In the genomic region with DNA sequence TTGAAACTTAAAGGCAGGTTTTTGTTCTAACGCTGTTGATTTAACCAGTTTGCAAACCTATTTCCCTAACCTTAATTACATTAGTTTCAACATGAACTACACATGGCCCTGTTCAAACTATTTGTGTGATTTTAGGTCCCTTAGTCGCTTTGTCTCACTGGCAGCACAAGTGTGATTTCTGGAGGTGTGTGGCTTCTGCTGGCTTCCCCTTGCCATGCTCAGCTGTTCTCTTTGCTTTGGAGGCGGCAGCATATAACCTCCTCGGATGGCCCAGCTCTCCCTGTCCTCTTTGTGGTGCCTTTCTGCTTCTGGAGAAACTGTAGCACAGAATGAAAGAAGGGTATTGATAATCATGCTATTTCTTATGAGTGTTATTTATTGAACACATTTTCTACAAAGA, we compare ENCODE assay signal across 27 mouse cellular contexts. TPM values are rescaled to one million over a fixed set of nuclear protein-coding genes. Genes with fewer than 3 reads are reported as not detected.
A peak's percentile ranks its signal among the peaks of the same experiment; 100 is the strongest.
DNase-seq lines count a peak whose midpoint lies in the region; ATAC-seq and TF ChIP-seq lines count a peak whose summit lies in the region.
"Had no signal": no experiment of that assay in that cellular context is flagged by ENCODE, and none has a peak within 500 bp of the region (broad histone marks: within the 10 kb centered on the region; RNA-seq: fewer than 3 reads in every experiment).

No protein-coding gene starts in this region.

- no peak for TF ChIP-seq CTCF in MEL (IDR thresholded peaks at IDR 0.05 in 2 of 3, conservative IDR thresholded peaks at IDR 0.05 in 1 of 3; ENCODE audit: control insufficient read depth in 1 of 3, insufficient read depth in 1 of 3, low read depth in 2 of 3, low read length in 3 of 3, poor library complexity in 1 of 3, severe bottlenecking in 1 of 3)
- no peak for TF ChIP-seq CTCF in intestine, postnatal 0 days (IDR thresholded peaks at IDR 0.05; ENCODE audit: low read depth)

- DNase-seq in layer of hippocampus, adult 9-11 months, result peak; percentile 16
- no peak for DNase-seq in layer of hippocampus, postnatal 10 days (ENCODE audit: low spot score in 2 of 2)
- DNase-seq in MEL (ENCODE audit: low read depth, low spot score), result peak; percentile 56
- no peak for DNase-seq in intestine, embryonic 14.5 days (ENCODE audit: low spot score)
- DNase-seq in adrenal gland, postnatal 14 days, result no peak
- no peak for DNase-seq in urinary bladder, postnatal 14 days (ENCODE audit: low spot score)
- DNase-seq: adrenal gland, adult 2 months; adrenal gland, postnatal 25 days; B cell, adult 2 months; cerebellum, adult 18-20 months; cerebellum, adult 9-10 months; cerebellum, postnatal 14 days; gastrocnemius, adult 2 months; gastrocnemius, postnatal 14 days; heart, adult 18-20 months; heart, postnatal 10 days; heart, postnatal 36 days had no signal

- no peaks in the 10 kb centered on the region for H3K79me2 ChIP-seq in MEL (ENCODE audit: control insufficient read depth, insufficient read depth, low read length, poor library complexity)

- TF ChIP-seq EP300 in MEL (IDR thresholded peaks at IDR 0.05; ENCODE audit: low read depth in 1 of 2, low read length in 2 of 2), result no peak

- H3K27me3 ChIP-seq in MEL (ENCODE audit: control insufficient read depth in 1 of 2, insufficient read depth in 2 of 2, low read length in 2 of 2), result no peaks in the 10 kb centered on the region
- no peaks in the 10 kb centered on the region for H3K27me3 ChIP-seq in intestine, embryonic 14.5 days (replicated peaks; ENCODE audit: control insufficient read depth, insufficient read depth, low read length)
- H3K27me3 ChIP-seq in intestine, postnatal 0 days (replicated peaks; ENCODE audit: control insufficient read depth, insufficient read depth, low read length), result no peaks in the 10 kb centered on the region
- H3K27me3 ChIP-seq: CH12.LX; forebrain, embryonic 13.5 days; heart, embryonic 12.5 days; heart, embryonic 15.5 days; hindbrain, embryonic 13.5 days had no signal

- peak overlapping the region; percentile 24 to 51 for H3K4me3 ChIP-seq in MEL (ENCODE audit: control insufficient read depth in 1 of 2, insufficient read depth in 1 of 2, low read depth in 2 of 2, low read length in 2 of 2)
- H3K4me3 ChIP-seq in intestine, embryonic 14.5 days (ENCODE audit: low read depth, low read length), result no peak overlapping the region
- H3K4me3 ChIP-seq in intestine, postnatal 0 days (ENCODE audit: low read depth, low read length), result no peak overlapping the region
- H3K4me3 ChIP-seq: forebrain, embryonic 10.5 days; forebrain, embryonic 13.5 days; gastrocnemius, adult 2 months; heart, embryonic 12.5 days; heart, embryonic 15.5 days; hindbrain, embryonic 10.5 days; hindbrain, embryonic 13.5 days had no signal

- TF ChIP-seq RAD21 in MEL (IDR thresholded peaks at IDR 0.05; ENCODE audit: low read depth, low read length), result no peak

- peak overlapping the region; percentile 57 for H3K9ac ChIP-seq in MEL (ENCODE audit: control insufficient read depth, low read depth, low read length, poor library complexity, severe bottlenecking)
- H3K9ac ChIP-seq in intestine, embryonic 14.5 days (ENCODE audit: low read length), result no peak overlapping the region
- no peak overlapping the region for H3K9ac ChIP-seq in intestine, postnatal 0 days (ENCODE audit: low read depth, low read length)
- H3K9ac ChIP-seq: forebrain, embryonic 13.5 days; heart, embryonic 12.5 days; heart, embryonic 15.5 days; hindbrain, embryonic 13.5 days had no signal

- H3K4me1 ChIP-seq in MEL (ENCODE audit: control insufficient read depth in 1 of 2, insufficient read depth in 2 of 2, low read length in 2 of 2), result peaks cover 10 to 17% of the 10 kb centered on the region in 2 experiments
- no peaks in the 10 kb centered on the region; the same call in 1 of the 2 replicates for H3K4me1 ChIP-seq in intestine, embryonic 14.5 days (replicated peaks; ENCODE audit: control insufficient read depth, insufficient read depth, low read length)
- H3K4me1 ChIP-seq in intestine, postnatal 0 days (replicated peaks; ENCODE audit: control insufficient read depth, insufficient read depth, low read length), result no peaks in the 10 kb centered on the region
- H3K4me1 ChIP-seq: forebrain, embryonic 13.5 days; hindbrain, embryonic 10.5 days; hindbrain, embryonic 13.5 days had no signal

- TF ChIP-seq POLR2A in MEL (IDR thresholded peaks at IDR 0.05; ENCODE audit: control insufficient read depth in 1 of 2, insufficient read depth in 1 of 2, low read depth in 1 of 2, low read length in 2 of 2, poor library complexity in 1 of 2), result no peak

- peaks cover 0 to 19% of the 10 kb centered on the region in 2 experiments; a peak in 2 of 4 replicates for H3K36me3 ChIP-seq in MEL (ENCODE audit: control insufficient read depth in 1 of 2, insufficient read depth in 2 of 2, low read length in 2 of 2)
- no peaks in the 10 kb centered on the region for H3K36me3 ChIP-seq in intestine, embryonic 14.5 days (ENCODE audit: control insufficient read depth, insufficient read depth, low read length)
- H3K36me3 ChIP-seq in intestine, postnatal 0 days (ENCODE audit: control insufficient read depth, insufficient read depth), result no peaks in the 10 kb centered on the region
- H3K36me3 ChIP-seq: forebrain, embryonic 10.5 days; heart, embryonic 12.5 days; heart, embryonic 15.5 days; hindbrain, embryonic 10.5 days; hindbrain, embryonic 13.5 days had no signal

- H3K9me3 ChIP-seq in MEL (replicated peaks; ENCODE audit: insufficient read depth, low read length), result no peaks in the 10 kb centered on the region
- H3K9me3 ChIP-seq in intestine, embryonic 14.5 days (ENCODE audit: control insufficient read depth, low read length), result no peaks in the 10 kb centered on the region
- no peaks in the 10 kb centered on the region for H3K9me3 ChIP-seq in intestine, postnatal 0 days (ENCODE audit: control insufficient read depth)
- H3K9me3 ChIP-seq: forebrain, embryonic 10.5 days; forebrain, embryonic 13.5 days; G1E; heart, embryonic 12.5 days; heart, embryonic 15.5 days; hindbrain, embryonic 10.5 days; hindbrain, embryonic 13.5 days had no signal

- H3K4me2 ChIP-seq in intestine, embryonic 14.5 days (ENCODE audit: low read length), result no peak overlapping the region
- peak overlapping the region; percentile 17; the same call in 1 of the 2 replicates for H3K4me2 ChIP-seq in intestine, postnatal 0 days (replicated peaks; ENCODE audit: low read depth)
- H3K4me2 ChIP-seq: forebrain, embryonic 13.5 days; heart, embryonic 12.5 days; heart, embryonic 15.5 days; hindbrain, embryonic 13.5 days had no signal

- WGBS in intestine, embryonic 14.5 days, result 64% methylated on average over 4 of the region's 4 CpGs
- 24% methylated on average over 4 of the region's 4 CpGs for whole genome bisulfite sequencing in intestine, postnatal 0 days

- peak overlapping the region; percentile 61 for H3K27ac ChIP-seq in MEL (ENCODE audit: control insufficient read depth, low read depth, low read length)
- H3K27ac ChIP-seq in intestine, embryonic 14.5 days (ENCODE audit: low read depth), result no peak overlapping the region
- H3K27ac ChIP-seq in intestine, postnatal 0 days (ENCODE audit: low read depth, low read length), result peak overlapping the region; percentile 60; the same call in 1 of the 2 replicates
- H3K27ac ChIP-seq: forebrain, embryonic 10.5 days; forebrain, embryonic 13.5 days; gastrocnemius, adult 2 months; heart, embryonic 15.5 days; hindbrain, embryonic 10.5 days; hindbrain, embryonic 13.5 days had no signal

- 0 out of 2 replicates have a peak, but pooled peaks have one; percentile 21 for ATAC-seq in intestine, embryonic 14.5 days (replicated peaks; ENCODE audit: low FRiP score, low TSS enrichment, low read depth)
- ATAC-seq in intestine, postnatal 0 days, result peak; percentile 12; the same call in 1 of the 2 replicates
- ATAC-seq: forebrain, embryonic 13.5 days; hindbrain, embryonic 16.5 days had no signal

TF ChIP-seq in MEL, 35 proteins besides CTCF, POLR2A, EP300 and RAD21:
- TF ChIP-seq SIN3A (IDR thresholded peaks at IDR 0.05; ENCODE audit: low read length) (peak; percentile 4; the same call in 1 of the 2 replicates), ETS1 (IDR thresholded peaks at IDR 0.05; ENCODE audit: low read depth, low read length) (peak; percentile 28; the same call in 1 of the 2 replicates), TBP (IDR thresholded peaks at IDR 0.05; ENCODE audit: low read depth, low read length) (0 out of 2 replicates have a peak, but pooled peaks have one; percentile 14), USF2 (IDR thresholded peaks at IDR 0.05; ENCODE audit: borderline replicate concordance in 1 of 2, insufficient read depth in 1 of 2, low read depth in 1 of 2, low read length in 2 of 2) (no peak), MAFK (IDR thresholded peaks at IDR 0.05; ENCODE audit: borderline replicate concordance, low read depth, low read length) (no peak), ELF1 (IDR thresholded peaks at IDR 0.05; ENCODE audit: low read depth, low read length) (no peak), KAT2A (conservative IDR thresholded peaks at IDR 0.05; ENCODE audit: low read depth, low read length) (no peak), TCF12 (IDR thresholded peaks at IDR 0.05; ENCODE audit: low read depth, low read length) (no peak), JUND (IDR thresholded peaks at IDR 0.05; ENCODE audit: low read depth, low read length) (no peak)

RNA-seq across cellular contexts. Expression of a gene that starts 38.2 kb away (rescaled TPM):
- total RNA-seq in layer of hippocampus, postnatal 10 days (2021), result 10 to 100 TPM; 25.7 to 26.7 TPM
- 7.7 and 8.7 TPM in 2 replicates for total RNA-seq in MEL (2012; rRNA removed)
- polyA plus RNA-seq in MEL (2012; ENCODE audit: insufficient read depth in 1 of 2, insufficient read length in 2 of 2, low read depth in 1 of 2, low replicate concordance in 2 of 2, missing spikeins in 1 of 2), result 10 to 100 TPM in 1 of 2 experiments, not detected in 1; 13.0 TPM
- polyA plus RNA-seq in intestine, embryonic 14.5 days (2014; fragmentation: Nextera tagmentation; extraction: Ambion mirVana), result 15.1 and 17.6 TPM in 2 replicates
- 13.5 and 15.1 TPM in 2 replicates for polyA plus RNA-seq in intestine, postnatal 0 days (2015; fragmentation: Nextera tagmentation; extraction: Ambion mirVana)
- total RNA-seq in adrenal gland, postnatal 14 days (2021), result 11.9 TPM in 2 replicates

RNA-seq across cellular contexts. Expression of a gene that starts 45.2 kb away (rescaled TPM):
- total RNA-seq in layer of hippocampus, postnatal 10 days (2021), result 1 to 10 TPM; 3.5 to 3.9 TPM
- total RNA-seq in MEL (2012; rRNA removed), result not detected in 2 replicates
- polyA plus RNA-seq in MEL (2012; ENCODE audit: insufficient read depth in 1 of 2, insufficient read length in 2 of 2, low read depth in 1 of 2, low replicate concordance in 2 of 2, missing spikeins in 1 of 2), result not detected
- polyA plus RNA-seq in intestine, embryonic 14.5 days (2014; fragmentation: Nextera tagmentation; extraction: Ambion mirVana), result 6.2 and 6.3 TPM in 2 replicates
- polyA plus RNA-seq in intestine, postnatal 0 days (2015; fragmentation: Nextera tagmentation; extraction: Ambion mirVana), result 5.8 and 6.5 TPM in 2 replicates
- 4.7 and 5.7 TPM in 2 replicates for total RNA-seq in adrenal gland, postnatal 14 days (2021)
- total RNA-seq: CH12.LX, G1E had no signal
- polyA plus RNA-seq: G1E had no signal

Comparison
In these comparisons a context has a peak if more than half of its experiments do, and no peak if none do; other contexts are left out.
1. DNase-seq: peak in layer of hippocampus, adult 9-11 months (single experiment) and MEL (single experiment); none in layer of hippocampus, postnatal 10 days (0 of 2), intestine, embryonic 14.5 days (single experiment), adrenal gland, postnatal 14 days (single experiment) and urinary bladder, postnatal 14 days (single experiment).
2. H3K4me3 ChIP-seq: peak in MEL (2 of 2); none in intestine, embryonic 14.5 days (single experiment) and intestine, postnatal 0 days (single experiment).